Mouse (Mus musculus): ENCODE results near the gene Samd4b.

- TF ChIP-seq CTCF (IDR thresholded peaks at IDR 0.05; ENCODE audit: low read depth, low read length) (no peak), POLR2AphosphoS5 (IDR thresholded peaks at IDR 0.05; ENCODE audit: insufficient replicate concordance, low read depth, low read length) (no peak), GATA1 (IDR thresholded peaks at IDR 0.05; ENCODE audit: borderline replicate concordance, low read length) (no peak)
Observed at GRCm38 (mm10) chr7:28624791-28625190, 26.8 kb upstream of the Samd4b start.
